Mouse (Mus musculus) CH12.LX (cell line): Measurements from ENCODE around the gene Lrp6. TPM values are rescaled to one million over a fixed set of nuclear protein-coding genes. Genes with fewer than 3 reads are reported as not detected.

ENCODE experiments used
- DNase-seq: peaks from one replicate; pipeline ENCODE4 v3.0.0-alpha.2; 2013; ENCODE audit errors: extremely low read depth
- H3K27ac ChIP-seq: 2 replicates; pipeline ENCODE4 v1.5.1; 2012; ENCODE audit warnings: low read depth, mild to moderate bottlenecking, control low read depth, moderate library complexity; ENCODE audit not compliant: insufficient read depth
- H3K27me3 ChIP-seq: replicated peaks from 2 replicates; pipeline ENCODE3; 2012; ENCODE audit warnings: inconsistent platforms
- H3K36me3 ChIP-seq, 2 experiments: replicated peaks in 1 of 2; 2 replicates each; pipeline versions ENCODE3 to v1.6.1; 2012; ENCODE audit warnings: inconsistent platforms in 1 of 2, low read length in 1 of 2, mild to moderate bottlenecking in 1 of 2, mixed read lengths in 1 of 2, moderate library complexity in 1 of 2; ENCODE audit not compliant: control insufficient read depth in 1 of 2, insufficient read depth in 1 of 2
- H3K4me1 ChIP-seq, 2 experiments: 2 replicates each; pipeline ENCODE4 v1.6.1; 2012; ENCODE audit warnings: inconsistent platforms in 1 of 2, moderate library complexity in 1 of 2; ENCODE audit not compliant: insufficient read depth in 2 of 2, control insufficient read depth in 1 of 2
- H3K4me2 ChIP-seq: 2 replicates; pipeline ENCODE4 v1.6.1; 2012; ENCODE audit warnings: low read depth, mild to moderate bottlenecking, control low read depth; ENCODE audit not compliant: poor library complexity, insufficient read depth, severe bottlenecking
- H3K4me3 ChIP-seq, 3 experiments: fragments of 150-350 bp in 1 of 3; sonication (generic) in 1 of 3; replicated peaks in 1 of 3; 2 replicates each; pipeline versions ENCODE3 to v1.5.1; 2011 to 2012; ENCODE audit warnings: low read depth in 2 of 3, low read length in 2 of 3, mild to moderate bottlenecking in 2 of 3, moderate library complexity in 2 of 3, control low read depth in 1 of 3, improper control_type of control experiment in 1 of 3, inconsistent platforms in 1 of 3, mixed read lengths in 1 of 3; ENCODE audit not compliant: poor library complexity in 1 of 3
- H3K79me2 ChIP-seq: replicated peaks from 2 replicates; pipeline ENCODE4 v1.6.1; 2012; ENCODE audit warnings: mild to moderate bottlenecking, moderate library complexity; ENCODE audit not compliant: control insufficient read depth, poor library complexity, insufficient read depth, severe bottlenecking; ENCODE audit errors: extremely low read depth
- H3K9ac ChIP-seq: 2 replicates; pipeline ENCODE4 v1.6.1; 2012; ENCODE audit warnings: low read depth, mild to moderate bottlenecking, control low read depth, moderate library complexity; ENCODE audit not compliant: insufficient read depth
- H3K9me3 ChIP-seq: replicated peaks from 2 replicates; pipeline ENCODE3; 2012; ENCODE audit warnings: low read length, inconsistent platforms, mixed read lengths
- BHLHE40 ChIP-seq: IDR thresholded peaks from 2 replicates; pipeline ENCODE4 v1.6.1; 2011; ENCODE audit warnings: mild to moderate bottlenecking, low read depth, low read length, improper control_type of control experiment
- CHD2 ChIP-seq: IDR thresholded peaks from 2 replicates; pipeline ENCODE4 v1.6.1; 2011; ENCODE audit warnings: low read length, improper control_type of control experiment
- CTCF ChIP-seq, 2 experiments: IDR thresholded peaks in 1 of 2; conservative IDR thresholded peaks in 1 of 2; 2 replicates each; pipeline ENCODE4 v1.5.1; 2011 to 2012; ENCODE audit warnings: low read depth in 2 of 2, low read length in 2 of 2, improper control_type of control experiment in 1 of 2, inconsistent platforms in 1 of 2, mild to moderate bottlenecking in 1 of 2, moderate library complexity in 1 of 2
- E2F4 ChIP-seq: IDR thresholded peaks from 2 replicates; pipeline ENCODE4 v1.6.1; 2011; ENCODE audit warnings: low read depth, low read length, improper control_type of control experiment; ENCODE audit not compliant: insufficient replicate concordance
- ELF1 ChIP-seq: IDR thresholded peaks from 2 replicates; pipeline ENCODE4 v1.6.1; 2014; ENCODE audit warnings: low read depth, mild to moderate bottlenecking, inconsistent platforms, low read length, improper control_type of control experiment
- EP300 ChIP-seq: IDR thresholded peaks from 2 replicates; pipeline ENCODE4 v1.6.1; 2011; ENCODE audit warnings: low read length, improper control_type of control experiment
- GABPA ChIP-seq: IDR thresholded peaks from 2 replicates; pipeline ENCODE4 v1.6.1; 2012; ENCODE audit warnings: low read depth, low read length, improper control_type of control experiment, inconsistent platforms; ENCODE audit not compliant: insufficient replicate concordance
- IRF4 ChIP-seq: IDR thresholded peaks from 2 replicates; pipeline ENCODE4 v1.6.1; 2014; ENCODE audit warnings: low read depth, mild to moderate bottlenecking, inconsistent platforms, low read length, improper control_type of control experiment
- JUN ChIP-seq: IDR thresholded peaks from 2 replicates; pipeline ENCODE4 v1.6.1; 2011; ENCODE audit warnings: low read depth, mild to moderate bottlenecking, low read length, improper control_type of control experiment, moderate library complexity; ENCODE audit not compliant: insufficient read depth
- JUND ChIP-seq: conservative IDR thresholded peaks from 2 replicates; pipeline ENCODE4 v1.6.1; 2011; ENCODE audit warnings: low read depth, low read length, improper control_type of control experiment
- MAFK ChIP-seq: IDR thresholded peaks from 2 replicates; pipeline ENCODE4 v1.6.1; 2011; ENCODE audit warnings: low read length, improper control_type of control experiment; ENCODE audit not compliant: insufficient replicate concordance
- MXI1 ChIP-seq: IDR thresholded peaks from 2 replicates; pipeline ENCODE4 v1.6.1; 2011; ENCODE audit warnings: mild to moderate bottlenecking, low read depth, low read length, improper control_type of control experiment
- MYC ChIP-seq: IDR thresholded peaks from 2 replicates; pipeline ENCODE4 v1.6.1; 2011; ENCODE audit warnings: low read depth, mild to moderate bottlenecking, improper control_type of control experiment, low read length
- NELFE ChIP-seq: IDR thresholded peaks from 2 replicates; pipeline ENCODE4 v1.6.1; 2011; ENCODE audit warnings: low read depth, low read length, improper control_type of control experiment
- NRF1 ChIP-seq: IDR thresholded peaks from 2 replicates; pipeline ENCODE4 v1.6.1; 2014; ENCODE audit warnings: low read depth, mild to moderate bottlenecking, inconsistent platforms, low read length, improper control_type of control experiment, moderate library complexity
- PAX5 ChIP-seq: IDR thresholded peaks from 2 replicates; pipeline ENCODE4 v1.6.1; 2012; ENCODE audit warnings: low read length, inconsistent platforms, mixed read lengths
- POLR2AphosphoS2 ChIP-seq: IDR thresholded peaks from 2 replicates; pipeline ENCODE4 v1.6.1; 2011; ENCODE audit warnings: low read depth, low read length, improper control_type of control experiment
- RCOR1 ChIP-seq: conservative IDR thresholded peaks from 2 replicates; pipeline ENCODE4 v1.6.1; 2012; ENCODE audit warnings: low read depth, mild to moderate bottlenecking, inconsistent platforms, low read length, improper control_type of control experiment
- TBP ChIP-seq: conservative IDR thresholded peaks from 2 replicates; pipeline ENCODE4 v1.6.1; 2011; ENCODE audit warnings: low read depth, low read length, improper control_type of control experiment
- USF2 ChIP-seq: conservative IDR thresholded peaks from 2 replicates; pipeline ENCODE4 v1.6.1; 2011; ENCODE audit warnings: low read depth, low read length, improper control_type of control experiment
- dilution Hi-C: fragments of 300-500 bp; cut with MboI; formaldehyde crosslinking; loops from 2 replicates; pipeline ENCODE4 v1.14.3; 2020; ENCODE audit warnings: low sequenced_read_pairs; ENCODE audit not compliant: extremely low pct_unique_long_range_greater_than_20kb, extremely low pct_ligation_motif_present
- in situ Hi-C: fragments of 300-500 bp; cut with MboI; formaldehyde crosslinking; loops from 3 replicates; pipeline ENCODE4 v1.14.3; 2019; ENCODE audit warnings: low sequenced_read_pairs, low pct_ligation_motif_present, low pct_unique_long_range_greater_than_20kb, mixed read lengths
- polyA plus RNA-seq: library from polyadenylated mRNA; unstranded; fragments of >175 nt; gene quantifications from 2 replicates; pipeline ENCODE4 v1.2.1, GENCODE M21; 2012; ENCODE audit warnings: low read depth; ENCODE audit not compliant: insufficient read length
- total RNA-seq, 2 experiments: library from RNA; depleted of rRNA; stranded (reverse); fragments of 300-350 nt in 1 of 2; fragments of >200 nt in 1 of 2; gene quantifications; 2 replicates each; pipeline ENCODE4 v1.2.3; 2012 to 2014

Lrp6 gene
- total and polyA plus RNA-seq, 3 experiments = 12.4 to 15.6 (median 13.3) TPM

DNA sequence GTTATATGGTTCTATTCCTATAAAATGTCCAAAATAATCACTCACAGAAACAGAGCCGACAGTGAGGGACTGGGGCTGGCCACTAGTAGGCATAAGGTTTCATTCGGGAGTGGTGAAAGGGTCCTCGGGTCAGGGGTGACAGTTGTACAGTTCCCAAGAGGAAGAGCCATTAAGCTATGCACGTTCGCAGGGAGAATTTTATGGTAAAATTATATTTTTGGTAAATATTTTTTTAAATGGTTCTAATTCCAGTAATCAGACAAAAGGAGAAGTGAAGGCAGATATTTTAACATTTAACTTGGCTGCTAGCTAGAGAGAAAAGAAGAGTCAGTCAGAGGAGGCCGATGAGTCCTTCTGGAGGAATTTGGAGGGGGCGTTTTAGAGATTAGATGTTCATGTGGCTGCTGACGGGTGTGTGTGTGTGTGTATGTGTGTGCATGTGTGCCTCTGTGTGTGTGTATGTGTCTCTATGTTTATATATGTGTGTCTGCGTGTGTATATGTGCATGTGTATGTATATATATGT lies 131.8 kb downstream of the Lrp6 start:
- dilution Hi-C loops (no loop called here), in situ Hi-C loops (loop anchor here (5.0 to 25.0 kb wide), 2 partner anchors 182 to 427 kb away; no protein-coding TSS in a partner anchor)
- peaks cover 4 to 25% of the 10 kb centered on the region in 2 experiments for H3K4me1 ChIP-seq
- peaks cover 0 to 1% of the 10 kb centered on the region in 2 experiments for H3K36me3 ChIP-seq
- no peaks in the 10 kb centered on the region for H3K9me3 ChIP-seq
- no peak overlapping the region for H3K27ac ChIP-seq
- TF ChIP-seq JUND = no peak
- no peaks in the 10 kb centered on the region for H3K79me2 ChIP-seq
- no peak overlapping the region for H3K4me2 ChIP-seq
- H3K9ac ChIP-seq = no peak overlapping the region
- H3K27me3 ChIP-seq = no peaks in the 10 kb centered on the region
- no peak for DNase-seq
- no peak overlapping the region for H3K4me3 ChIP-seq

- in situ Hi-C loops = loop anchor here (5.0 to 25.0 kb wide), 2 partner anchors 183 to 428 kb away; no protein-coding TSS in a partner anchor
- no peak for DNase-seq
- Histone ChIP-seq H3K4me2 (no peak overlapping the region), H3K9ac (no peak overlapping the region), H3K9me3 (no peaks in the 10 kb centered on the region), H3K27me3 (no peaks in the 10 kb centered on the region), H3K4me3 (no peak overlapping the region), H3K36me3 (peaks cover 0 to 1% of the 10 kb centered on the region in 2 experiments), H3K27ac (no peak overlapping the region), H3K4me1 (peaks cover 4 to 25% of the 10 kb centered on the region in 2 experiments), H3K79me2 (no peaks in the 10 kb centered on the region)
- dilution Hi-C loops = no loop called here
- TF ChIP-seq MYC (no peak), CHD2 (no peak), ELF1 (no peak), BHLHE40 (no peak), RCOR1 (no peak), EP300 (no peak), GABPA (no peak), NELFE (no peak), IRF4 (no peak), USF2 (no peak), MAFK (no peak)
Measured at GRCm38 (mm10) chr6:134434044-134434443, 132.7 kb downstream of the Lrp6 start.

DNA sequence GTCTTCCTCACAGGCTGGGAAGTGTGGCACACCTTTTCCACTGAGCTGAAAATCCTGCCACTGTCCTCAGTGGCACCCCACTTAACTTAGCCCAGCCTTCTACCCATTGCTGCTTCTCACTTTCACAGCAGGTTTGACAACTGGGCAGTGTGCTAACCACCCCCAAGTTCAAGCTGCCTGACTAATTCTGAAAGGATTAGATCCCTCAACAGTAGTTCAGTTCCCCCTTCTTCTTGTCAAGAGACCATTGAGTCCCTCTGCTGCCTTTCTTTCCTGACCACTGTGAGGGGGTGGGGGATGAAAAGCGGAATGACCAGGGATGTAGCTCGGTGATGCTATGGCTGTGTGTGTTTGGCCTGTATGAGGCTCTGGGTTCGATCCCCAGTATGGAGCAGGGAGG lies 133.5 kb downstream of the Lrp6 start:
- peaks cover 4 to 25% of the 10 kb centered on the region in 2 experiments for H3K4me1 ChIP-seq

More for the DNA sequence above, 133.5 kb downstream of the Lrp6 start:
- no peaks in the 10 kb centered on the region for H3K79me2 ChIP-seq
- H3K27me3 ChIP-seq = no peaks in the 10 kb centered on the region
- H3K4me3 ChIP-seq = no peak overlapping the region
- no peak for TF ChIP-seq ELF1
- 0 out of 2 replicates have a peak, but pooled peaks have one; percentile 12 for TF ChIP-seq JUN
- TF ChIP-seq PAX5 = no peak
- no peak for TF ChIP-seq POLR2AphosphoS2
- no peak for TF ChIP-seq NELFE
- TF ChIP-seq RCOR1 = no peak
- TF ChIP-seq JUND = 0 out of 2 replicates have a peak, but pooled peaks have one; percentile 40
- TF ChIP-seq CTCF (conservative IDR thresholded peaks at IDR 0.05 in 1 of 2, IDR thresholded peaks at IDR 0.05 in 1 of 2; ENCODE audit: low read depth in 2 of 2, low read length in 2 of 2) = no peak
- TF ChIP-seq EP300 = peak; percentile 76
- TF ChIP-seq TBP = no peak
- TF ChIP-seq E2F4 = no peak
- TF ChIP-seq MXI1 = no peak
- TF ChIP-seq NRF1 = no peak
- no peak for TF ChIP-seq CHD2
- no peak for TF ChIP-seq BHLHE40
- peak; percentile 78 for TF ChIP-seq IRF4
- no peak overlapping the region for H3K9ac ChIP-seq
- in situ Hi-C loops (loop anchor here (5.0 to 25.0 kb wide), 2 partner anchors 184 to 429 kb away; no protein-coding TSS in a partner anchor), dilution Hi-C loops (no loop called here)
- H3K27ac ChIP-seq = no peak overlapping the region
- H3K4me2 ChIP-seq = no peak overlapping the region
- H3K9me3 ChIP-seq = peaks cover 2% of the 10 kb centered on the region
- H3K36me3 ChIP-seq = peaks cover 0 to 1% of the 10 kb centered on the region in 2 experiments
- no peak for DNase-seq
